Mouse (Mus musculus) liver, adult 2 months (tissue): ENCODE results near the gene Mxra8.

ENCODE experiments used
- CTCF ChIP-seq: fragments of 200-500 bp; IDR thresholded peaks from 2 replicates; pipeline ENCODE4 v1.5.1; 2011; ENCODE audit warnings: low read depth, low read length, control low read depth
- POLR2A ChIP-seq: fragments of 200-500 bp; IDR thresholded peaks from 2 replicates; pipeline ENCODE4 v1.6.1; 2011; ENCODE audit warnings: low read length, control low read depth; ENCODE audit not compliant: insufficient read depth; ENCODE audit errors: extremely low read depth

DNA sequence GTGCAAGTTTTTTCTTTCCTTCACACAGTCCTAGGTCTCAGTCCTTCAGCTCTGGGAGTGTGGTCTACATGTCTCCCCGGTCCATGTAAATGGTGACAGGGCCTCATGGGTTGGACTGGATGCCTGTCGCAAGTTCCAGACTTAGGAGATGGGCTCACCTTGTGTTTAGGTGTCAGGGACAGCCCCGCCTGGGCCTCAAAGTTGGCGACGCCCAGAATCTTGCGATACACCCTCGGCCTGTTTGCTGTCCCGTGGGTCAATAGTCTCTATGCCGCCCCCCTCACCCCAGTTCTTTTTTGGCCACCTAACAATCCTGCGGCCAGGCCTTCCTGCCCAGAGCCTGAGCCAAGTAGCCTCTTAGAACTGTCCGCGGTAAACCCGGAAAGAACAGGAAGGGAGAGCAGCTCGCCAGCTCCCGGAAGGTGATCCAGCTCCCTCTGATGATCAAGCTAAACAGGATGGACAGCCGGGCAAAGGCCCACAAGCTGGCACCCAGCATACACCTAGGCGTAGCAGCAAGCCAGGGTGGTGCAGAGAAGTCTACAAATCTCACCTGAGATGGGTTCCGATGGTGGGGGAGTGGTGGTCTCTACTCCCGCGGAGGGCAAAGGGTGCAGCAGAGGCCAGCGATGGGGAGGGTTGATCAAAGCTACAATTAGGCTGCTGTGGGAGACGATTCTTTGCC is 29.3 kb downstream of the Mxra8 start:
- TF ChIP-seq CTCF (no peak), POLR2A (no peak)
